Mouse (Mus musculus) adrenal gland, adult 18-20 months (tissue): ENCODE measurements around the gene Mtg2. TPM values are rescaled to one million over a fixed set of nuclear protein-coding genes. Genes with fewer than 3 reads are reported as not detected.

Experiments
- DNase-seq, 2 experiments: peaks; one replicate each; pipeline ENCODE4 v3.0.0; 2021 to 2022; ENCODE audit warnings: low spot score in 2 of 2
- total RNA-seq, 2 experiments: library from RNA; stranded (reverse); gene quantifications; 1 replicate in 1 of 2; 2 replicates in 1 of 2; pipeline ENCODE4 v1.2.3; 2021

Mtg2 gene
- total RNA-seq, 2 experiments from 2014 or later, result 14.6 to 15.3 TPM

DNA sequence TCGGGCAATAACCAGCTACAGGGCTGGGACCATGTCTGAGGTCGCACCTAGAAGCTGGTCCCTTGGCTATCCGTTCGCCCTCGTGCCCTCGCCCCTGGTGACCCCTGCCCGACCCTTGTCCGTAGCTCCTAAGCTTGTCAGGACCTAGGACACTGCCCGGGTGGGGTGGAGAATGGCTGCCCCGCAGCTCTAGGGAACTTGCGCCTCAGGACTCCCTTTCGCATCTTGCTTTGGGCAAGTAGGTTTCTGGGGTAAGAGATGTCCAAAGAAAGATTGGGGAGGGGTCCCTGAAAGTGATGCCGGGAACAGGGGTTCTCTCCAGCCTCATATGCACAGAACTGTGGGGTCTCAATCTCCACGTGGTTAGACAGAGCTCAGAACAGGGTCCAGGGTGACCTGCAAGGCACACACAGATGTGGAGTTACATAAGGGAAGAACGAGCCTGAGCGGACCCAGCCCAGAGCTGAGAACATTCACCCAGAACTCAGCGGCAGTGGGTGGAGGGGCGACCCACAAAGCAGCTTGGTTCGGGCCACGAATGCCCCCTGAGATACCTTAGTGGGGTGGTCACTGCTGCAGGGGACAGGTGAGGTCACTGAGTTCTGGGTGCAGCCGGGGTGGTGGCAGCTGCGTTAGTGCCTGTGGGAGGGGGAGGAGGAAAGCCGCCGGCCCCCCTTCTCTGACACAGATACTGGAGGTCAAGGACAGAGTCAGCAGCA, 34.4 kb downstream of the Mtg2 start:
- no peak for DNase-seq

DNA sequence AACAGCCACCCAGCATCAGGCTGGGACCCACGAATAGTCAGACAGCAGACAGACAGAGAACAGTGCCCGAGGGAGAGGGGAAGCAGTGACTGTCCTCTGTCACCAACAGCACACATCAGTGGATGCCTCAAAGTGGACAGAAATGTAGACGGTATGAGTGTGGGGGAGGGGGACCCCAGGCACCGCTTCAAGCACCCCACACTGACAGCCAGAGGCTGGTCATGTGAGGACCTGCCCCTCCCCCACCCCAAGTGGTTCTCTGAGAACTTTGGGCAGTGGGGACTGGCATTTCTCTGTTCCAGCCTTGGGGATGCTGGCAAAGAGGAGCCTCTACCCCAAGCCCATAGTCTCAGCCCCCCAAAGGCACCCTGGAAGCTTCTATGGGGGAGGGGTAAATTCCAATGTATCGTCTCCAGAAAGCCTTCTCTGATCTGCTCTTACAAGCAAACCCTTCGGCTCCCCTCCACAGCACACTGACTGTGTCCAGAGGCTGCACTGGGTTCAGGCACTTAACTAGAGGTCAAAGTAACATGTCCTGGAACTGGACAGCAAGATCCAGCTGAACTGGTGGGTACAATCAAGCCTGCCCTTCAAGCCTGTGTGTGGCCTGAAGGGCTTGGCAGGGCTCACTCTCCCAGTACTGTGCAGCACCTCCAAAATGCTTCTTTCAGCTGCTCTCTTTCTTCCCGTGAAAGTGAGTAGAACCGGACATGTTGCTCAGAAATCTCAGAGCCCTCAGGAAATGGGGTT, 35.2 kb downstream of the Mtg2 start:
- no peak for DNase-seq

DNA sequence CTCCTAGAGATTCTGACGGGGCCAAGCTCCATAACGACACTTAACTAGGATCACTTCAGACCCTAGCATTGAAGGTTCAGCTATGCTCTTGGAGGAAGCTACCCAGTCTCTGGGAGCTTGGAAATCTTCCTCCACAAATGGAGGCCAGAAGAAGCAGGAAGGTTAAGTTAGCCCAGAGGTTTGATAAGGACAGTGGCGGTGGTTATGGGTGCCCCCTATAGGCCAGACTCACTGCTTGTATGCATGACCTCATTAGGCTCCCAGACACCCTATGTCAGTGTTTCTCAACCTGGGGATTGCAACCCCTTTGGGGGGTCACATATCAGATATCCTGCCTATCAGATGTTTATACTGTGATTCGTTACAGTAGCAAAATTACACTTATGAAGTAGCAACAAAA, 36.7 kb downstream of the Mtg2 start:
- DNase-seq, result no peak

DNA sequence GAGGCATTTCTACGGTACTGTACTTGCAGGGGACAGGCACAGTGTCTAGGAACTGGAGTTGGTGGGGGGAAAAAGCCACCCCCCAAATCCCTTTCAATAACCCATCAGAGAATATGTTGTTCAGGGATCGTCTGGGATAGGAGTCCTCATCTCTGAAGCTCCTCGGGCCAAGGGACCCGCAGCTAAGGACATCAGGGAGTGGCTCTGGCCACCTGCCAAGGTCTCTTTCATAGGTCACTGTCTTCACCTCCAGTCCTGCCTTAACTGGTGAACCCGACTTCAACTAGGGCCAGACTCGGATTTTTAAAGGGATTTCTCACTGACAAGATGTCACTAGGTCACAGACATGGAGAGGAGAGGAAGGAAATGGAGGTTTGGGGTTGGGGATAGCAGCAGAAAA, 37.9 kb downstream of the Mtg2 start:
- no peak for DNase-seq

DNA sequence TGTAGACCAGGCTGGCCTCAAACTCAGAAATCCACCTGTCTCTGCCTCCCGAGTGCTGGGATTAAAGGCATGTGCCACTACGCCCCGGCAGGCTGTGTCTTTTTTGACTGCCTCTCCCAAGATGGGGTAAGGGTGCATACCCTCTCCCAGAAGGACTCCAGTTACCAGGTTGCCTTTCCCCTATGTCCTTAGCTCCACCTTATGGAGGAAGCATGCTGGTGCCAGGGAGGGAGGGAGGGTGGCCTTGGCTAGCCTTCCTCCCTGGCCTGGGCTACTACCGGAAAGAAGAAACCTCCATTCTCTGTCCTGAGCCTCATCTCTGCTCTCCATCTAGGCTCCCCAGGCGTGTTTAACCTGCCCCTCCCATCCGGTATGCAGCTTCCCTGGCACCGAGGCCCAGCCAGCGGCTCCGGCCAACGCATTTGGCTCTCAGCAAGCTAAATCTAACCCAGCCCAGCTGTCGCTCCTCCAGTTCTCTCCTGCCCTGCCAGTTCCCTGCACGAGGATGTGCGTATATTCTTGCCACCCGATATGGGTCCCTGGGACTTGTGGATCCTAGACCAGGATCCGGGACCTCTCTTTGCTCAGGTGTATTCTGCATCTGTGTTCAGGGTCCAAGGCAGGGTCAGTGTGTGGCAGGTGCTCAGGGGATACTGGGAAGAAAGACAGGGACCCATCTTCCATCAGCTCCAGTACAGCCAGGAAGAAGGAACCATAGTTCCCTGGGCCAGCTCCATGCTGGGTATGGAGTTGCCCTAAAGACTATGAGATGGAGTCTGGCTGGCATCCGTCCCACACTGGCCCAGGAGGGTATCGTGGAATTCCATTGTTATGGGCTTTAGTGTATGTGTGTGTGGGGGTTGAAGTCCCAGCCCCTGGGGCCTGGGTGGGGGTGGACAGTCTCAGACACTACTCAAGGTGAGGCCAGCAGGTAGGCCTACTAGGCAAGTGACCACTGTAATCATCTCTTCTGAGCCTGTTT, 43.8 kb downstream of the Mtg2 start:
- no peak for DNase-seq

DNA sequence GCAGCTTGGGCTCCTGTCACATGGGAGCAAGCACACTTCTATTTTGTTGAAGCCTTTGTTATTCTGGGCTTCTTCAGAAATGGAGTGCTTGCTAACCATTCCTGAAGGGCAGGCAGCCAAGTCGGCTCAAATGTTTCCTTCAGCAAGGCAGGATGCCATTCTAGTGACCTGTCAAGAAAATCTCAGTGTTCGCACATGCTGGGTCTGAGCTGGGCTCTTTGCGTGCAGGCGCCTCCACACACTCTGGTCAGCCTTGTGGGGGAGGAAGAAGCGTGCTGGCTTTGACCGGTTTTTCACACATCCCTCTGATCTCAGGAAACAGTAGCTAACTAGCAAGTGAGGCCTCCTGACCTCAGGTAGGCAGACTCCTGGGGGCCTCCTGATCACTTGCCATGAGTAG, 44.9 kb downstream of the Mtg2 start:
- no peak for DNase-seq

DNA sequence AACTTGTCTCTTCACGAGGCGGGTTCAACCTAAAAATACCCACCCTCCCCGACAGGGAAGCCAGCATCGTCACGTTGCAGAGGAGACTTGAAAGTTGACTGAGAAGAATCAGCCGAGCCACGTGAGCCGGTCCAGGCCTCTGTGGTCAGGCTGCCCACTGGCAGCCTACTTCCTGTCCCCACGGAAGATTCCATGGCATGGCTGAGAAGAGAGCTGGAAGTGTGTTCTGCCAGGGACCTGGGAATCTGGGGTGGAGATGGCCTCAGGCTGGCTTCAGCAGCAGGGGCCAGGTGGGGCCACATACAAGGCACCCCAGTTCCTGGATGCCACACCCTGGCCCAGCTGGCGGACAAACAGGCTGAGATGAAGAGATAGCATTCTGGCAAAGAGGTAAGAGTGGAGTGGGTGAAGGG, 45.7 kb downstream of the Mtg2 start:
- DNase-seq, result no peak

DNA sequence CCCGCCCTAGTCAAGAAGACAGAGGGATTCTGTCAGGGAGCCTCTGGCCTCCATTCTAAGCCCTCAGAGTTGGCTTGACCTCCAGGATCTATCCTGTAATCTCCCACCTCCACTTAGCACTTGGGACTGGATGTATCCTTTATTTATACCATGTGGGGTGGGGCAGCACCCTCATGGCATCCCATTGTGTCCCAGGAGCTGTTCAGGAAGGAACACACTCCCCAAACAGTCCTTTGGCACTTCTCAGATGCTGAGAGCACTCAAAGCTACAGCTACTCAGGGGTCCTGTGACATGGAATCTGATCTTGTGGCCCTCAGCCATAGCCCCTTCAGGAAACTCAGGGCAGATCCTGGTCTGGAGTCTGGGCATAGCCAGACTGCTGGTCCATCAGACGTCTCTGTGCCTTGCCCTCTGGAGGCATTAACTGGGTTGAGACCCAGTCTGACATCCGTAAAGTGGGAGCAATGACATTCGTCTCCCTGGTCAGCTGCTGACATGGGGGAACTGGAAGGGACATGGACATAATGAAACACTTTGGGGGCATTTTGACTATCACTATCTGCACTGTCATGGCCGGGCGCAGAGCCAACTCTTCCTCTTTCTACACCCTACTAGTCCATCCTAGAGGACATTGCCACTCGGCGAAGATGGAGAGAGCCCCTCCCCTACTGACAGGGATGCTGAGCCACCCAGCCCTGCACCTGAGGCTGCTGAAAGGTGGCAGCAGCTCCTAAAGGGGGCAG, 46.5 kb downstream of the Mtg2 start:
- no peak for DNase-seq

DNA sequence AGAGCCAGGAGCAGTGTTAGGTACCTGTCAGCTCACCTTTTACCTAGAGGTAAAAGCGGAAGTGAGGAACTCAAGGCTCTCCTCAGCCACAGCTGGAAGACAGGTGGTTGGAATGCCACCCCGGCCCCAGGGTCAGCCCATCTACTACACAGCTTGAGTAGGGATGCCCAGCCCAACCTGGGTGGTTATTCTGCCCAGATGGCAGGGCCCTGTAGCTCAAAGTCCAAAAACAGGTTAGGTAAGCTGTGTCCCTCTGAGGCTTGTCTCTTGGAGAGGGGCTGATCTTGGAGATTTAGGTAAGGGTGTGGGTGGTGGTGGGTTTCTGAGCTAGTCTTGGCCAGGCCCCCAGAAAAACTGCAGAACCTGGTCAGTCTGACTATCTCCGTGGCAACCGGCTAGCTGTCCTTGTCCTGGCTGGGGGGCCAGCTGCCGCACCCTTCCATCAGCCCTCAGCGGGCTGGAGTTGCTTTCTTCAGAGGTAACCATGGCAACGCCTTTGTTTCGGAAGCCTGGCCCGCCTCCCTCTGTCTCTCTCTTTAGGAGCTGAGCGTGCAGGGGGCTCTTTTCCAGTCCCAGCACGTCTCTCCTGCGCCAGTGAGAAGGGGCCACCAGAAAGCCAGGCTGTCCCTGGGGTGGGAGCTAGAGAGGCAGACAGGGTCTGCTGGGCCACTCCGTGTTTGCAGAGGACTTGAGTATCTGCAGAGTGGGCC, 47.3 kb downstream of the Mtg2 start:
- no peak for DNase-seq

DNA sequence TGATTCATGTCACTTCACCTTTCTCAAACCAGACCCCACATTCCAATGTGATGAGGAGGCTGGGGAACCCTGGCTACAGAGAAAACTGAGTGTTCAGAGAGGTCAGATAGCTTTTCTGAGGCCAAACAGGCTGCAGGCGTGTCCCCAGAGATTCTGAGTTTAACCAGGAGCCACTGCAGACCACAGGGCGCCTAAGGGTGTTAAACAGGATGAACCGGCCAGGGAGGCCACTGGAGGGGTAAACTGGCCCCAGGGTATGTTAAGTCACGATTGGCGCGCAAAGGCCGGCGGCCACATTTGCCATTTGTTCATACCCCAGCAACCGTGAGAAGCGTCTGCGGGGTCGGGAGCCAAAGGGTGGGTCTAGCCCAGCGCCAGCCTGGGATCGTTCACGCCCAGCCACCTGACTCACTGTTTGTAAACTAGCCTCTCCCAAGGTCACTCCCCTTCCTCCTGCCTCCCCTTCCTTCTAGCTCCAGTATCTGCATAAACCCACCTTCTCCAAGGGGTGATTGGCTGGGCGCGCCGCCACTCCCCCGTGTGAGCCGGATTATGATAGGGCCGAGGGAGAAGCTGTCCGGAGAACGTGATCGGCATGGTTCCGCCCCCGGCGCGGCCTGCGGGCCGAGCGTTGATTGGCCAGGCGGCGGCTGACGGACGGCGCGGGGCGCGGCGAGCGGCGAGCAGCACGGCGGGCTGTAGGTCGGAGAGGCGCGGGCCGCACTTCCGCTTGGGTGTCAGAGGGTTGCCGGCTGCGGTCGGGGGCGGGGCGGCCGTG, 48.5 kb downstream of the Mtg2 start, which contains the start of gene Osbpl2:
Gene Osbpl2 (plus strand): TSS at position 646 of the 778 bp plus-strand sequence.
- peak; percentile 96 to 97 for DNase-seq

DNA sequence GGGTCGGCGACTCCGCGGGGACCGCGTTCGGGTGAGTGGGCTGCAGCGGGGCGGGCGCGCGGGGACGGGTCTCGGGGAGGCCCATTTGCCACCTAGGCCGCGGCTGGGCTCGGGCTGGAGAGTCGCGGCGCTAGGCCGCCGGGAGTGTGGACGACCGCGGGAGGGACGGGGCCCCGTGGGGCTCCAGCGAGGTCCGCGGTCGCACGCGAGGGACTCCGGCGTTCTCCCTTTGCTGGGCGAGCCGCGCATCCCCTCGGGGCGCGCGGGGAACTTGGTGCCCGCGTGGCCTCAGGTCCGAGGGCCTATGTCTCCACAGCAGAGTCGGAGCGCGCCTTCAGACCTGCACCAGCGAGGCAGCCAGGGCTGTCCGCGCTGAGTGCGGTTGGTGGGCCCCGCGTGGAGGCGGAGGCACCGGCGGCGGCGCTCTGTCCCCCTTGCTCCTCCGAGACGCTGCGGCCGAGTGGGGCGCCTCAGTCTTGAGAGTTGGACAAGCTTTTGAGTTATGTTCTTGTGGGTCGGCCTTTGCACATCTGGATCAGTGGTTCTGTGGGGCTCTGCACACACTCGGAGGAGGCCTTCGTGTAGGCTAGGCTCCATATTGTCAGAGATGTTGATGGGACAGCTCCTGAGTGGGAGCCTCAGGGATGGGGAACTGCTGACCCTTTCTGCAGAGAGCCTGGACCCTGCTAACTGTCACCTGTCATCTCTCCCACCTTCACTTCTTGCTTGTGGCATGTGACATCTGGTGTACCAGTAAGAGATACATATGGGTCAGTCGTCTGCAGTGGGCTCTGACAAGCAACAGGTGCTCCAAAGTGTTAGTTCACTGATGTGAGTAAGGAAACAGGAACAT, 49.3 kb downstream of the Mtg2 start:
- peak; percentile 54 for DNase-seq

DNA sequence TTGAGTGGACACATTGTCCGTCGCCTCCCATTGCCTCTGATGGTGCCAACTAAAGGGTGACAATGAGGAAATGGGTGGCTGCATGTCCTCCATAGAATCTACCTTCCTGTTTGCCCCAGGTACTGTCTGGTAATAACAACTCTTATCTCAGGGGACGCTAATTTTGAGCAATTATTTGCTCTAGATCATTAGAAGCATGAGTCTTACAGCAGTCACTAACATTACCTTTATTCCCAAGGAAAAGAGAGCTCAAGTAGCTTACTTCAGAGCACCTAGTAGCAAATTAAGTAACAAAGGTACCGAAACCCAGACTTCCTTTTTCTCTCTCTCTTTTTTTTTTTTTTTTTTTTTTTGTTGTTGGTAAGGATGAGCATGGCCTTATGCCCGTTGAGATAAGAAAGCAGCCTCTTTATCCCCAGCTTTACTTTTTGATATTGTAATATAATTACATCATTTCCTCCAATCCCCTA, 49.9 kb downstream of the Mtg2 start:
- no peak for DNase-seq

DNA sequence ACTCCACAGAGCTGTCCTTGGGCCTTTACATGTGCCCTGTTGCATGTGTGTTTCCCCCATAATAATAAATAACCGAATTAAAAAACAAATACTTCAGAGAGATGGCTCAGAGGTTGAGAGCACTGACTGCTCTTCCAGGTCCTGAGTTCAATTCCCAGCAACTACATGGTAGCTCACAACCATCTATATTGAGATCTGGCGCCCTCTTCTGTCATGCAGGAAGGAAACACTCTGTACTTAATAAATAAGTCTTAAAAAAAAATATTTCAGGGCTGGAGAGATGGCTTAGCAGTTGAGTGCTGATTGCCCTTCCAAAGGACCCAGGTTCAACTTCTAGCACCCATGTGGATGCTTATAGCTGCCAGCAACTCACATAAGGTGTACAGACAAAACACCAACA, 53.8 kb downstream of the Mtg2 start:
- no peak for DNase-seq

DNA sequence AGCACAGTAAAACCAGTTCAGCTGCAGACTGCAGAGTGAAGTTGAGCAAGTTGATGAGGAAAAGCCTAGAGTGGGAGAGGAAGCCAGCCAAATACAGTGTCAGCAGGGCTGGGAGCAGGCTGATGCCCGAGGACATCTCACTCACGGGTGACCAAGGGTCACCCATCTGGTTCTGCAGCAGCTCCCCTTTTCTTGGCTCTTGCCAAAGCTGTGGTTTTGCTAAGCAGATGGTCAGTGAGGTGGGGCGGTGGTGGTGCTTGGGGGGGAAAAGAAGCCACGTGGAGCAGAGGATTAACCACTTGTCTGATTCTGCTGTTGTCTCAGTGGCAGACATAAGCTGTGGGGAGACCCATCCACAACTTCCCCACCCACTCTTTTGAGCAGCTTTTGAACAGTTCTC, 55.8 kb downstream of the Mtg2 start:
- DNase-seq, result no peak

DNA sequence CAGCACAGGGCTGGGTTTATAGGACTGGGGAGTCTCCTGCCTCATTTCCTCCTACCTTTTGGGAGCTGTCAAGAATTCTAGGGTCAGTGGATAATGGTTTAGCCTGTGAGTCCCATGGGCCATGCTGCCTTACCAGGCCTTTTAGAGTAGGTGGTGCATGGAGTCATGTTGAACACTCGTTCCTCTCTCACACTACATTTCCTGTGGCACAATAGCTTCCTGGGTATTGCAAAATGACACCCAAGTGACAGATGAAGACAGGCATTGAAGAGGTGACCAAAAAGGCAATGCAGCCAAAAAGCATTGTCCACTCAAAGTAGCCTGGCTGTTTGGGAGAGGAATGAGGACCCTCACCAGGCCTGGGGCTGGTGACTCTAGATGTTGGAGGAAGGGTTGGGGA, 57.3 kb downstream of the Mtg2 start:
- DNase-seq, result no peak

DNA sequence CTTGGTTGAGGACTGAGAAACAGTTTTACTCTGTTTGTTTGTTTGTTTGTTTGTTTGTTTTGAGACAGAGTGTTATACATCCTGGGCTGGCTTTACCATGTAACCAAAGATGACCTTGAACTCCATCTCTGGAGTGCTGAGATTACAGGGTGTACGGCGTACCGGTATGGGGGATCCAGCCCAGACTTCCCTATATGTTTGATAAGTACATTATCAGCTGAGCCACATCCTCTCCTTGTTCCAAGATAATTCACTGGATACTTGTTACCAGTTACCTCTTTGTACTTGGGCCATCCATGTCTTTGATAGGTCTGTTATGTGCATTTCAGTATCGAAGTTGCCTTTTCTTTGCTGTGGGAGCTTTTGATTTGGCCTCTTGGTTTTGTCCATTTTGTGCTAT, 62.8 kb downstream of the Mtg2 start:
- no peak for DNase-seq

DNA sequence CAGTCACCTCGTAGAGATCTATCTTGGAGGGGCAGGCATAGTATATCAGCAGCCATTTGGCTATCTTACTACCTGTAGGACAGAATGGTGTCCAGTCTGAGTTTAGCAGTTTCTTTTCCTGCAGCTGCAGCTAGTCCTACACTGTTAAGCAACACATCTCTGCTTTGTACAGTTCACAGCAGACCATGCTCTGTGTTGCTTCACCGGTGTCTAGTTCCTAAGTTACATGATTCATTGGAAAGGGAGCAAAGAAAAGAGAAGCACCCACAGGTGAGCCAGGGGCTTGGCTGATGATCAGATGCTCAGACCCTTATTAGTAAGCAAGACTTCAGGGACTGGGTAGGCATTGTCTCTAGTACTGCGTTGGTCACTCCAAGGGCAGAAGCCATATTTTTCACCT, 63.5 kb downstream of the Mtg2 start:
- DNase-seq, result no peak

DNA sequence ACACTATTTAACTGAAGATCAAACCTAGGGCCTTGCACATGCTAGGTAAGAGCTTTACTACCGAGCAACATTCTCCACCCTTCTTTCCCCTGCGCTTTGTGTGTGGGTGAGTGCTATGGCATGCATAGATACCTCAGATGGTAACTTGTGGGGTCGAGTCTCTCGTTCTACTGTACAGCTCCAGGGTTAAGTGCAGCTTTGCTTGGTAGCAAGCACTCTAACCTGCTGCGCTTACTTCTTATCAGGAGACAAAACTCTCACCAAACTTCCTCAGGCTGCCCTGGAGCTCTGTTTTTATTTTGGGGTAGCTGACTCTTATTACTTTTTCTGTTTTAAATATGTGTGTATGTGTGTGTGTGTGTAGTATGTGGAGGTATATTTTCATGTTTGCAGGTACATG, 65.0 kb downstream of the Mtg2 start:
- no peak for DNase-seq
